Mouse (Mus musculus): ENCODE data around the gene Enc1.

Enc1 gene

DNA sequence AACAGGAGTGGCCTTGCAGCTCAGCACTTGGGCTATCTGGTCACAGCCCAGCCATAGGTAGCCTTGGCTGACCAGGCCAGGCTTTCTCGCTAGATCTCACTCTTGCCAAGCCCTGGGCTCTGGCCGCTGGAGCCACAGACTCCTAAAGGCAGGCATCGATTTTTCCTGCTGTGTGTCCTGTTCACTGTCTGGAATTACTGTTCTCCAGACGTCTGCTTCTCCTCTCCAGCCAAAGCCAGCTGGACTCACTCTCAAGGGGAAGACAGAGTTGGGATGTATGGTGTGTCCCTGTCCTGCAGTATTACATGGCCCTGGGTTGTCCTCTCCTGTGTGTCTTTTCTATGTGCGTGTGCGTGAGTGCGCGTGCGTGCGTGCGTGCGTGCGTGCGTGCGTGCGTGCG lies 50.4 kb downstream of the Enc1 start:
- CTCF ChIA-PET: interaction anchor here in 3 of 4 experiments (0.6 to 1.2 kb wide), 3 partner anchors 51 to 647 kb away, joined by 3 to 4 read pairs (median 4); partner anchors contain the start of gene Enc1 (in 2 of the 3)
- POLR2A ChIA-PET: interaction anchor here (0.6 to 10.6 kb wide), 21 partner anchors 8 to 289 kb away, joined by 3 to 102 read pairs (median 4); partner anchors contain the start of gene Enc1 (in 1 of the 4)

DNA sequence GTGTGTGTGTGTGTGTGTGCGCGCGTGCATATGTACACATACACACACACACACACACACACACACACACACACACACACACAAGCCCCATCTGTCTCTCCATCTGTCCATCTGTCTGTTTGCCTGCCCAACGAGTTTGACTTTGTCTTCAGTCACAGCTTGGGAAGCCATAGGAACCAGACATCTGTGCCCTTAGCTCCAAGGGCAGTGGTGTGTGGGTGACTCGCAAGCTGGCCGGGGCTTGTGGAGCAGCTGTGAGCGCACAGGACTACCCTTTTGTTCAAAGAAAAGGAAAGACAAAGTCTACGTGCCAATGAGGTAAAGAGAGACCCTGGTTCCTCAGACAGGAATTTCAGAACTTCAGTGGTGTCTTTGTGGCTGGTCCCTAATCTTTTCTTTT lies 51.1 kb downstream of the Enc1 start:
- ChIA-PET CTCF (interaction anchor here in 3 of 4 experiments (0.6 to 1.2 kb wide), 3 partner anchors 52 to 295 kb away, joined by 3 to 4 read pairs (median 3); partner anchors contain the start of gene Enc1 (in 1 of the 3)), POLR2A (interaction anchor here (0.6 to 10.6 kb wide), 34 partner anchors 8 to 1692 kb away, joined by 3 to 102 read pairs (median 4); partner anchors contain the start of gene Enc1 (in 1 of the 4))

DNA sequence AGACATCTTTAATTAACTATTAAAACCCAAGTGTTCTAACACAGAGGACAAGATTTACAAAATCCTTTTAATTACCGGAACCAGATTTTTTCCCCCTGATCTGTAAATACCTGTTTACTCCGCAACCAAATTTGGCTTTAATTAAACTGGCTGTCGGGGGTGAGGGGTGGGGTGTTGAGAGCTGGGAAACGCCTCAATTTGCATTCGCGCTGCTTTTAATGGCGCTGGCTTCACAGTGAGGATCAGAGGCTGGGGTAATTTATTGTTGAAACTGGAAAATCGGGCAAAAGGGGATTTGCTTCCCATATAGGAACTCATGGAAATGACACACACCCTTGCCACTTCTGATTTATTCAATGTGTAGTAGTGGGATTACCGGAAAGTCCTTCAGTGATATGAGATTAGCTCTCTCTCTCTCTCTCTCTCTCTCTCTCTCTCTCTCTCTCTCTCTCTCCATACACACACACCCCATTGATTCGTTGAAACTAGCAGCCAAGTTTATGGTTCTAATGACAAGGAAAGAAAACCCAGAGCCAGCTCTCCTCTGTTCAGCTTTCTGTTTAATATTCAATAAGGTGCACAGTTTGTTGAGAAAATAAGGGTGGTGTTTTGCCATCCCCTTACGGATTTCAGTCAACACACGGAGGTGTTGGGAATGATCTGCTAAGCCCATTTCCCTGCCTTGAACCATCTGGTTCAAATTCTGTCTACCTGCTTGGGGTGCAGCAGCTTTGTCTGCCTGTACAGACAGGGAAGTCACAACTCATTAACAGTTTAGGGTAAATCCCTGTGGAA lies 51.7 kb downstream of the Enc1 start:
- CTCF ChIA-PET: interaction anchor here in 3 of 4 experiments (0.6 to 1.2 kb wide), 3 partner anchors 52 to 295 kb away, joined by 3 to 4 read pairs (median 3); partner anchors contain the start of gene Enc1 (in 1 of the 3)
- POLR2A ChIA-PET: interaction anchor here (0.6 to 10.6 kb wide), 37 partner anchors 10 to 1693 kb away, joined by 3 to 102 read pairs (median 4); partner anchors contain the start of gene Enc1 (in 1 of the 4)

DNA sequence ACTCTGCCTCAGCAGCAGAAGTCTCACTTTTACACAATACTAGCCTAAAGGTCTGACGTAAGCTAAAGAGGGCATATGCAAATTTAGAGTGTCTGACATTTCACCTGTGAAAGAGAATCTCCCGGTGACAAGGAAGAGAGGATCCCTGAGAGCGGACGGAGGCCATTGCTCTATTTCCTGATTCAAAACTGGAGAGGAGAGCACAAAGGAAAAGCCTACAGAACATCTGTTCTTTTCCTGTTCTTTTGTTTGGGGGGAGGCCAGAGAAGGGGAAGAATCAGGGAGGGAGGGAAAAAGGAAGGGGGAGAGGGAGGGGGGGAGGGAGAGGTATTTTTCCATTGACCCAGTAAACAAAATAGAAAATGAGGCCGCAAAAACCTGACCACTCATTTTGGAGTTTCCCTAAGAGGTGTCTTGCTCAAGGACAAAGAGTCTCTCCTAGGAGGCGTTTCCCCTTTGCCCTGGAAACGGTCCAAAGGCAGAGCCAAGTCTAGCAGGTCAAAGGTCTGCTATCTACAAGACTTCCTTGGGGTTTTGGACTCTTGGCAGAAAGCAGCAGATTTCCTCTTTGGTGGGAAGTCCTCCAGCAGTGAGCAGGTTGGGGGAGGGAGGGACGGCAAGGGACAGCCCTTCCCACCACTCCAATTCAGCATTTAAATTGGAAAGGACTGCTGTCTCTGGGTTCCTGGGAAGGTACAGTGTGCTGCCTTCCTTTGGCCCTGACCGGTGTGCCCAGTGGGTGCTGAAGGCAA lies 54.4 kb downstream of the Enc1 start:
- POLR2A ChIA-PET: interaction anchor here in 3 of 4 experiments (0.7 to 10.6 kb wide), 13 partner anchors 8 to 189 kb away, joined by 3 to 102 read pairs (median 5); partner anchors contain the start of gene Enc1 (in 2 of the 3)
- CTCF ChIA-PET: interaction anchor here in 1 of 4 experiments (0.5 kb wide), 1 partner anchor 13 kb away, joined by 5 read pairs; no protein-coding TSS in a partner anchor

DNA sequence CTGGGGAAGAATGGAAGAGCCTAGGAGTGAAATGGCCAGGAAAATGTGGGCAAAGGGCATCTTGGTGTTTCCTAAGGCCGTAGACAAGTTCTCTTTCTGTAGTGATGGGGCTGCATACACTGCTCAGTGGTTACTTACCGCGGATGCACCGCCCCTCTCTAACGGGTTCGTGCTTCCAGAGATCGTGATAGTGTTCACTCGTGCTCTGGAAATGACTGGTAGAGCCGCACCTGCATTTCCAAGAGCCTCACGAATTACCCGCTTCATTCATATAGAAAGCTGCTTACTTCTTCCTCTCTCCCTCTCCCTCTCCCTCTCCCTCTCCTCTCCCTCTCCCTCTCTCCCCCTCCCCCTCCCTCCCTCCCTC lies 54.9 kb downstream of the Enc1 start:
- CTCF ChIA-PET: interaction anchor here in 1 of 4 experiments (0.5 kb wide), 1 partner anchor 14 kb away, joined by 5 read pairs; no protein-coding TSS in a partner anchor

DNA sequence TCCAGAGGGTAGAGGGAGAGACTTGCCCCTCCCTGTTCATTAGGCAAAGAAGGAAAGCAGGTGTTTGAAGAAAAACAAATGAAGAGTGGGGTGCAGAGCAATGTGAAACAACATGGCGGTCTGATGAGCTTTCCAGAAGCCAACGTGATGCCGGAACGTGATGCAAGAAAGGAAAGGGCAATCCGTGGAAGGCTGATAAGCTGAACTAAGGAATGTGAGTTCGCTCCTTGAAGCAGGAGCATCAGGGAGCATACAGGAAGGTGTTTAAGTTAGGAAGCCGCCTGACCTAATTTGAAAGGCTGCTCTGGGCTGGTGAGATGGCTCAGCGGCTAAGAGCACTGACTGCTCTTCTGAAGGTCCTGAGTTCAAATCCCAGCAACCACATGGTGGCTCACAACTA lies 55.4 kb downstream of the Enc1 start:
- ChIA-PET POLR2A (interaction anchor here (0.5 to 10.6 kb wide), 37 partner anchors 13 to 1968 kb away, joined by 3 to 102 read pairs (median 5); partner anchors contain the start of gene Enc1 (in 3 of the 4)), CTCF (interaction anchor here in 2 of 4 experiments (0.6 to 1.5 kb wide), 2 partner anchors 36 to 55 kb away, joined by 3 to 5 read pairs; partner anchors contain the start of gene Enc1 (in 1 of the 2))

More for the DNA sequence above, 54.9 kb downstream of the Enc1 start:
- POLR2A ChIA-PET: interaction anchor here in 3 of 4 experiments (0.7 to 10.6 kb wide), 23 partner anchors 13 to 288 kb away, joined by 3 to 102 read pairs (median 5); partner anchors contain the start of gene Enc1 (in 3 of the 3)

DNA sequence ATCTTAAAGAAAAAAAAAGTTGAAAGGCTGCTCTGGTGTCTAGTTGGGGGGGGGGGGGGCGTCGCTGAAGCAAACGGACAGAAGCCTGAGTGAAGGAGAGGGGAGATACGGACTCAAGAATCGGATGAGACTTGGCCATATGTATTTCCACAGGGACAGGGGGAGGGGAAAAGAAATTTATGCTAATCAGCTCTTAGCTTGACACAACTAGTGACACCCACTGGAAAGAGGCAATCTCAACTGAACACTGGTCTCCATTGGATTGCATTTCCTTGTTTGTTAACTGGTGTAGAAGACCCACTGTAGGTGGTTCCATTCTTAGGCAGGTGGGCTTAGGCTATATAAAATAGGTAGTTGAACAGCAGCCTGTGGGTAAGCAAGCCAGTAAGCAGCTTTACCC lies 55.9 kb downstream of the Enc1 start:
- CTCF ChIA-PET: interaction anchor here in 3 of 4 experiments (0.6 to 1.5 kb wide), 3 partner anchors 14 to 56 kb away, joined by 3 to 5 read pairs (median 4); partner anchors contain the start of gene Enc1 (in 1 of the 3)
- POLR2A ChIA-PET: interaction anchor here (0.5 to 10.6 kb wide), 44 partner anchors 12 to 1968 kb away, joined by 3 to 102 read pairs (median 5); partner anchors contain the start of gene Enc1 (in 3 of the 4)

DNA sequence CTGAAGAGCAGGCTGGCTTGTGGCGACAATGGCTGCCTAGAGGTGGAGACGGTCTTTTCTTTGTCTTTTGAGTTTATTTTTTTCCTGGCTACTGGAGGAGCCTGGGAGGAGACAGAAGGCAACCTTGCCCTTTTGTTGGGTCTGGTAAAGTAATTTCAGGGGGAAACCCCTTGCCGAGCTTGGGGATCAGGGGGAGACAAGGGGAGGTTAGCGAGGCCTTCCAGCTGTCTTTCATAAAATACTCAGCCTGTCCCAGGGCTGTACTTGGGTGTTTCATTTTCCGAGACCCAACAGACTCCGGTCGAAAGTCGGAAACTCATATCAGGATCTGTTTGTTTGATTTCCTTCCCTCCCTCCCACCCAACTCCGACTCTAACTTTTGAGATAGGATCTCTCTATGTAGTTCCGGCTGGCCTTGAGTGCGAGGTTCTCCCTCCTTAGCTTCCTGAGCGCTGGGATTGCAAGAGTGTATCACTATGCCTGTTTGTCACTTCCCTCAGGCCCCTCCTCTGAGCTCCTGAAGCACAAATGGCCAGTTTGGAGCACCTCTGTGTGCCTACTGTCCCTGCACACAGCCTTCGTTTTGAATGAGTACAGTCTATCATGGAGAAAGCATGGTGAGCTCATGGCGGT lies 56.6 kb downstream of the Enc1 start:
- CTCF ChIA-PET: interaction anchor here in 1 of 4 experiments (1.5 kb wide), 1 partner anchor 57 kb away, joined by 5 read pairs; the partner anchor contains the start of gene Enc1
- POLR2A ChIA-PET: interaction anchor here (0.5 to 10.6 kb wide), 31 partner anchors 11 to 827 kb away, joined by 3 to 102 read pairs (median 5); partner anchors contain the start of gene Enc1 (in 2 of the 4)

DNA sequence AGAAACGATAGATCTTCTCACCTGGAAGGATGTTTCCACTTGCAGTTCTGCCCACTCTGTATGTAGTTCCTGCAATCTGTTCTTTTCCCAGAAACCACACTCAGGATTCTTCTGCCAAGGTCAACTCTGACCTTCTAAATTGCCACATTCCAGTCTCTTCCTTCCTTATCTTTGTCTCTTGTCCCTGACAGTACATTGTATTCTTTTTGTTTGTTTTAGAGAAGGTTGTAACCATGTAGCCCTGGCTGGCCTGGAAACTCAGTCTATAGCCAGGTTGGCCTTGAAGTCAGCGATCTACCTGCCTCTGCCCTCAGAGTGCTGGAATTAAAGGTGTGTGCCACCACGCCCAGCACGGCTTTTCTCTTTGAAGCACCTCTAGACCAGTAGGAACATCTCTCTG lies 58.0 kb downstream of the Enc1 start:
- ChIA-PET CTCF (no interaction called here), POLR2A (interaction anchor here in 2 of 4 experiments (0.6 to 10.6 kb wide), 8 partner anchors 8 to 1329 kb away, joined by 3 to 102 read pairs (median 4); partner anchors contain the start of gene Enc1 (in 1 of the 2))

DNA sequence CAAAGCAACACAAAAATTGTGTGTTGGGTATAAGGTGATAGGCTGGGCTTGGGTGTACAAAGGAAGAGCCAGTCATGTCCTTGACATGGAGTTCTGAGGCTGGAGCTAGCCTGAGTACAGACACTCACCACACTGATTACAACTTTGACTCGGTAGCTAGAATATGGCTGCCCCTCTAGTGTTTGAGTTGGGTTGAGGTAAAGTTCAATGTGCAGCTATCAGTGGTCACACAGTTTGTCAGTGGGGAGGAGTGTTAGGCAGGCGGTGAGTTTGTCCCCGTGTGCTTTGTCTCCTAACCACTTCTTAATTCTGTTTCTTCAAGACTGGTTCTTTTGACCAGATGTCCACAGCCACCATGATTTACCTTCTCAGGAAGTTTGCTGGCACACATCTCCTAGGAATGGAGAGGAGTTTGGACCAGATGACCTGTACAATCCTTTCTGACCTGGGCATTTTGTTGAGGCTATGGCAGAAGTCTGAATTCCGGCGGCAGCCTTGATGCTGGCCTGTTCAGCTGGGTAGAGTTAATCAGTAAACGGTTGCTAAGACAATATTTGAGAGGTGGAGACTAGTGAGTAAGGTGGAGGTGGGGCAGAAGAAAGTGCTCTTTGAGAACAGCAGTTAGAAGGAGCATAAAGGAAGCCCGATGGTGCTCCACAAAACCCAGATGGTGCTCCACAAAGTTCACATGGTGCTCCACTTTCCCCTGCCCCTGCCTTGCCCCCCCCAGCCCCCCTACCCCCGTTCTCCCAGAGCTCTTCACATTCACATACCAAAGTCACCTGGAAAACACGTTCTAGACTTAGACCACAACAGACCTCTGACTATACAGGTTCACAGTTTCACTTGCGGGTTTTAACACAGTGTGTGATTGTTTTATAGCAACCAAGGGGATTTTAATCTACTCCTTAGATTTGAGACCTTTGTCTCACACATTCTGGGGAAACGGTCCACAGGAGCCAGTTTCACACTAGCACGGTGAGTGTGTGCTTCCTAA lies 59.3 kb downstream of the Enc1 start:
- POLR2A ChIA-PET: interaction anchor here in 3 of 4 experiments (0.6 to 10.6 kb wide), 11 partner anchors 9 to 192 kb away, joined by 3 to 102 read pairs (median 4); partner anchors contain the start of gene Enc1 (in 1 of the 3)
- CTCF ChIA-PET: interaction anchor here in 1 of 4 experiments (1.2 kb wide), 1 partner anchor 9 kb away, joined by 3 read pairs; no protein-coding TSS in a partner anchor
